Mouse (Mus musculus) myocyte (in vitro differentiated cells): ENCODE data around the gene H2afy. TPM values are rescaled to one million over a fixed set of nuclear protein-coding genes. Genes with fewer than 3 reads are reported as not detected.

Experiments
- H3K27me3 ChIP-seq: one replicate; pipeline ENCODE4 v1.6.1; 2011; ENCODE audit not compliant: control insufficient read depth, insufficient read depth, insufficient read length
- H3K36me3 ChIP-seq: one replicate; pipeline ENCODE4 v1.6.1; 2011; ENCODE audit not compliant: control insufficient read depth, insufficient read depth
- H3K4me2 ChIP-seq: one replicate; pipeline ENCODE4 v1.6.1; 2011; ENCODE audit warnings: low read depth, control low read depth
- H3K4me3 ChIP-seq: one replicate; pipeline ENCODE4 v1.5.1; 2011; ENCODE audit warnings: mild to moderate bottlenecking, control low read depth, moderate library complexity
- H3K79me2 ChIP-seq: one replicate; pipeline ENCODE4 v1.6.1; 2011; ENCODE audit not compliant: control insufficient read depth, insufficient read depth
- H3ac ChIP-seq: one replicate; pipeline ENCODE4 v1.6.1; 2011; ENCODE audit not compliant: control insufficient read depth, insufficient read length
- CEBPB ChIP-seq: IDR thresholded peaks from 2 replicates; pipeline ENCODE4 v1.6.1; 2011; ENCODE audit warnings: mild to moderate bottlenecking, moderate library complexity; ENCODE audit not compliant: poor library complexity, insufficient read depth, severe bottlenecking
- E2F4 ChIP-seq: IDR thresholded peaks from one replicate; pipeline ENCODE4 v1.6.1; 2011; ENCODE audit warnings: mild to moderate bottlenecking, control low read depth, moderate library complexity; ENCODE audit not compliant: insufficient read depth
- MAX ChIP-seq: IDR thresholded peaks from one replicate; pipeline ENCODE4 v1.6.1; 2011; ENCODE audit warnings: low read depth, mild to moderate bottlenecking, control low read depth
- MYOD1 ChIP-seq, 3 experiments: IDR thresholded peaks; one replicate each; pipeline ENCODE4 v1.6.1; 2011; ENCODE audit warnings: control low read depth in 2 of 3, low read depth in 2 of 3, mild to moderate bottlenecking in 2 of 3, moderate library complexity in 1 of 3; ENCODE audit not compliant: insufficient read length in 2 of 3, control insufficient read depth in 1 of 3
- MYOG ChIP-seq, 3 experiments: IDR thresholded peaks; one replicate each; pipeline ENCODE4 v1.6.1; 2011; ENCODE audit warnings: control low read depth in 2 of 3, low read depth in 2 of 3, mild to moderate bottlenecking in 2 of 3; ENCODE audit not compliant: insufficient read length in 2 of 3, control insufficient read depth in 1 of 3, insufficient read depth in 1 of 3
- POLR2A ChIP-seq: IDR thresholded peaks from one replicate; pipeline ENCODE4 v1.6.1; 2011; ENCODE audit warnings: low read depth, mild to moderate bottlenecking, control low read depth, moderate library complexity; ENCODE audit not compliant: insufficient read length
- POLR2AphosphoS2 ChIP-seq: IDR thresholded peaks from one replicate; pipeline ENCODE4 v1.6.1; 2011; ENCODE audit warnings: low read depth, control low read depth; ENCODE audit not compliant: insufficient read length
- REST ChIP-seq: IDR thresholded peaks from one replicate; pipeline ENCODE4 v1.6.1; 2011; ENCODE audit warnings: mild to moderate bottlenecking, control low read depth, moderate library complexity; ENCODE audit not compliant: insufficient read depth, insufficient read length
- SRF ChIP-seq: IDR thresholded peaks from one replicate; pipeline ENCODE4 v1.6.1; 2011; ENCODE audit warnings: low read depth; ENCODE audit not compliant: control insufficient read depth, insufficient read length
- TCF12 ChIP-seq: IDR thresholded peaks from one replicate; pipeline ENCODE4 v1.6.1; 2011; ENCODE audit warnings: mild to moderate bottlenecking, control low read depth; ENCODE audit not compliant: poor library complexity, insufficient read depth, severe bottlenecking
- TCF3 ChIP-seq: IDR thresholded peaks from one replicate; pipeline ENCODE4 v1.6.1; 2011; ENCODE audit warnings: low read depth, control low read depth; ENCODE audit not compliant: insufficient read length
- USF1 ChIP-seq: IDR thresholded peaks from one replicate; pipeline ENCODE4 v1.6.1; 2011; ENCODE audit warnings: low read depth, mild to moderate bottlenecking, control low read depth, moderate library complexity
- polyA plus RNA-seq: library from polyadenylated mRNA; unstranded; fragments of >200 nt; fragmentation: generic; extraction: Trizol; gene quantifications from one replicate; pipeline ENCODE4 v1.2.1, GENCODE M21; 2012; ENCODE audit warnings: missing spikeins

Gene H2afy
- polyA plus RNA-seq, 1 experiment = 62.8 TPM

GRCm38 (mm10) chr13:56025027-56025410 is 111.1 kb downstream of the H2afy start:
- Histone ChIP-seq H3K4me2 (no peak overlapping the region), H3K4me3 (no peak overlapping the region), H3ac (no peak overlapping the region), H3K27me3 (no peaks in the 10 kb centered on the region), H3K36me3 (no peaks in the 10 kb centered on the region), H3K79me2 (no peaks in the 10 kb centered on the region)
- no peak for TF ChIP-seq CEBPB
- no peak for TF ChIP-seq USF1
- no peak for TF ChIP-seq MAX
- TF ChIP-seq TCF12 = no peak
- TF ChIP-seq REST = no peak
- TF ChIP-seq MYOD1 (IDR thresholded peaks at IDR 0.05; ENCODE audit: control insufficient read depth in 1 of 3, insufficient read length in 2 of 3, low read depth in 2 of 3) = no peak
- TF ChIP-seq MYOG (IDR thresholded peaks at IDR 0.05; ENCODE audit: control insufficient read depth in 1 of 3, insufficient read depth in 1 of 3, insufficient read length in 2 of 3, low read depth in 2 of 3) = no peak

- Histone ChIP-seq H3ac (no peak overlapping the region), H3K4me2 (no peak overlapping the region), H3K36me3 (no peaks in the 10 kb centered on the region), H3K79me2 (no peaks in the 10 kb centered on the region), H3K27me3 (no peaks in the 10 kb centered on the region), H3K4me3 (no peak overlapping the region)
- TF ChIP-seq REST (no peak), CEBPB (no peak), POLR2AphosphoS2 (no peak), MYOD1 (IDR thresholded peaks at IDR 0.05; ENCODE audit: control insufficient read depth in 1 of 3, insufficient read length in 2 of 3, low read depth in 2 of 3) (no peak), POLR2A (no peak), MAX (no peak), E2F4 (no peak), USF1 (no peak), SRF (no peak), MYOG (IDR thresholded peaks at IDR 0.05; ENCODE audit: control insufficient read depth in 1 of 3, insufficient read depth in 1 of 3, insufficient read length in 2 of 3, low read depth in 2 of 3) (no peak), TCF12 (no peak), TCF3 (no peak)
Measured at GRCm38 (mm10) chr13:56024410-56025026, 111.6 kb downstream of the H2afy start.

Other genes with a start within 250 kb of the H2afy start
- not detected for gene Tifab, start 42.5 kb upstream of the H2afy start, polyA plus RNA-seq
- gene Neurog1, start 115.8 kb upstream of the H2afy start, polyA plus RNA-seq = not detected
- gene Cxcl14, start 160.2 kb upstream of the H2afy start, polyA plus RNA-seq = not detected